Mouse (Mus musculus): ENCODE measurements around the gene Il7r.
A peak's percentile ranks its signal among the peaks of the same experiment; 100 is the strongest.

DNA sequence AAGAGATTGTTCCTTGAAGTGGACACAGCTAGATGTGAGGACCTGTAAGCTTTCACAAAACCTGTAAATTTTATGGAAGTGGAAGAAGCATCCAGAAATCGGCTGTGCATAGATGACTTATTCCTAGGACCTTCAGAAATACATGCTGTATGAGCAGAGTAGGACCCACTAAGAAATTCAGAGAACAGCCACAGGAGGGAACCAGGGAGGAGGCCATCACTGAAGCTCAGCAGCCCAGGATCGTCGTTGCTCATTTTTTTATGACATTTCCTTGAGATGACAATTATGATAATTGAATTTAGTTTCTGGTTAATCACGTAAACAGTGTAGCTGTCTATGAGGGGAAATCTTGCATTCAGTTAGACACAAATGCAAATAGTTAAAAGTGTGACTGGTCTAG, 47.3 kb upstream of the Il7r start:
- TF ChIP-seq CTCF (IDR thresholded peaks at IDR 0.05; ENCODE audit: low read depth) (peak; percentile 39), EP300 (optimal IDR thresholded peaks at IDR 0.05) (no peak)
